Mouse (Mus musculus) embryonic facial prominence, embryonic 12.5 days (tissue): Measurements from ENCODE around the gene Plekhg5. TPM values are rescaled to one million over a fixed set of nuclear protein-coding genes. Genes with fewer than 3 reads are reported as not detected.

Experiments
- ATAC-seq: fragments of 200-750 bp; cut with Nextera tagmentation; 2 replicates; pipeline ENCODE4 v1.8.0; 2017; ENCODE audit not compliant: insufficient number of reproducible peaks, insufficient read depth, low FRiP score, low TSS enrichment
- H3K27ac ChIP-seq: fragments of 300-500 bp; sonication (generic); 2 replicates; pipeline ENCODE4 v1.5.1; 2016; ENCODE audit warnings: mild to moderate bottlenecking
- H3K27me3 ChIP-seq: fragments of 300-500 bp; sonication (generic); 2 replicates; pipeline ENCODE4 v1.6.1; 2016; ENCODE audit warnings: mild to moderate bottlenecking, moderate library complexity
- H3K36me3 ChIP-seq: fragments of 300-500 bp; sonication (generic); 2 replicates; pipeline ENCODE4 v1.6.1; 2016; ENCODE audit warnings: mild to moderate bottlenecking
- H3K4me1 ChIP-seq: fragments of 300-500 bp; sonication (generic); 2 replicates; pipeline ENCODE4 v1.6.1; 2016
- H3K4me2 ChIP-seq: fragments of 300-500 bp; sonication (generic); replicated peaks from 2 replicates; pipeline ENCODE4 v1.6.1; 2016; ENCODE audit warnings: mild to moderate bottlenecking, moderate library complexity
- H3K4me3 ChIP-seq: fragments of 300-500 bp; sonication (generic); 2 replicates; pipeline ENCODE4 v1.5.1; 2016; ENCODE audit warnings: mild to moderate bottlenecking
- H3K9ac ChIP-seq: fragments of 300-500 bp; sonication (generic); 2 replicates; pipeline ENCODE4 v1.6.1; 2016; ENCODE audit warnings: mild to moderate bottlenecking, moderate library complexity
- H3K9me3 ChIP-seq: fragments of 300-500 bp; sonication (generic); 2 replicates; pipeline ENCODE4 v1.6.1; 2016; ENCODE audit warnings: mild to moderate bottlenecking, moderate library complexity
- WGBS: fragments of 180-500 bp; shearing (Covaris S2); methylation state at CpG from one replicate; pipeline ENCODE4 v1.1.7; 2016; 5-methylcytosine and 5-hydroxymethylcytosine counted together
- polyA plus RNA-seq: library from polyadenylated mRNA; unstranded; fragments of >200 nt; fragmentation: Nextera tagmentation; extraction: Ambion mirVana; gene quantifications from 2 replicates; pipeline ENCODE4 v1.2.1, GENCODE M21; 2016

Gene Plekhg5
- polyA plus RNA-seq, 1 experiment from 2014 or later: 17.8 TPM

GRCm38 (mm10) chr4:152038985-152039830 is 33.1 kb upstream of the Plekhg5 start, which contains the start of gene Nol9:
Nol9 (plus strand) TSS chr4:152039321.
- peak; percentile 66 for ATAC-seq
- Histone ChIP-seq H3K27ac (peak within 1 kb of the TSS; percentile 36; the same call in 1 of the 2 replicates), H3K4me1 (peaks cover 9% of the 10 kb centered on the region), H3K4me2 (peak within 1 kb of the TSS; percentile 95), H3K9me3 (no peaks in the 10 kb centered on the region), H3K4me3 (peak within 1 kb of the TSS; percentile 100), H3K27me3 (no peaks in the 10 kb centered on the region), H3K9ac (peak within 1 kb of the TSS; percentile 94), H3K36me3 (peaks cover 34% of the 10 kb centered on the region)
- under 1% methylated on average over 70 of the region's 86 CpGs for WGBS

- H3K27me3 ChIP-seq: no peaks in the 10 kb centered on the region
- H3K9me3 ChIP-seq: no peaks in the 10 kb centered on the region
- WGBS: 3% methylated on average over 25 of the region's 25 CpGs
- H3K4me3 ChIP-seq: peak overlapping the region; percentile 100
- H3K36me3 ChIP-seq: peaks cover 40% of the 10 kb centered on the region
- H3K4me1 ChIP-seq: peaks cover 9% of the 10 kb centered on the region
- ATAC-seq: no peak
- no peak overlapping the region for H3K27ac ChIP-seq
- peak overlapping the region; percentile 95 for H3K4me2 ChIP-seq
- H3K9ac ChIP-seq: peak overlapping the region; percentile 94
These were observed 32.4 kb upstream of the Plekhg5 start for GRCm38 (mm10) chr4:152039831-152040310.

GRCm38 (mm10) chr4:152041924-152042641 is 30.2 kb upstream of the Plekhg5 start:
- no peaks in the 10 kb centered on the region for H3K27me3 ChIP-seq
- no peak overlapping the region for H3K4me2 ChIP-seq
- peaks cover 9% of the 10 kb centered on the region for H3K4me1 ChIP-seq
- WGBS: 96% methylated on average over 22 of the region's 22 CpGs
- H3K9ac ChIP-seq: no peak overlapping the region; the same call in 1 of the 2 replicates
- no peak overlapping the region for H3K4me3 ChIP-seq
- H3K9me3 ChIP-seq: no peaks in the 10 kb centered on the region
- H3K27ac ChIP-seq: no peak overlapping the region
- ATAC-seq: no peak
- H3K36me3 ChIP-seq: peaks cover 60% of the 10 kb centered on the region

GRCm38 (mm10) chr4:152043171-152043570 is 29.1 kb upstream of the Plekhg5 start:
- H3K27me3 ChIP-seq: no peaks in the 10 kb centered on the region
- peaks cover 71% of the 10 kb centered on the region for H3K36me3 ChIP-seq
- H3K9me3 ChIP-seq: no peaks in the 10 kb centered on the region
- H3K9ac ChIP-seq: no peak overlapping the region
- H3K4me2 ChIP-seq: no peak overlapping the region
- no peak overlapping the region for H3K4me3 ChIP-seq
- ATAC-seq: no peak
- H3K27ac ChIP-seq: no peak overlapping the region
- H3K4me1 ChIP-seq: peaks cover 9% of the 10 kb centered on the region
- 82% methylated on average over 3 of the region's 3 CpGs for WGBS

GRCm38 (mm10) chr4:152044609-152045008 is 27.7 kb upstream of the Plekhg5 start:
- no peak overlapping the region for H3K4me3 ChIP-seq
- no peak overlapping the region for H3K9ac ChIP-seq

GRCm38 (mm10) chr4:152062390-152063110 is 9.7 kb upstream of the Plekhg5 start:
- no peak overlapping the region for H3K4me2 ChIP-seq
- H3K36me3 ChIP-seq: peaks cover 53% of the 10 kb centered on the region
- 77% methylated on average over 9 of the region's 9 CpGs for WGBS
- ATAC-seq: no peak
- no peaks in the 10 kb centered on the region for H3K4me1 ChIP-seq
- no peak overlapping the region for H3K27ac ChIP-seq
- H3K4me3 ChIP-seq: no peak overlapping the region
- no peaks in the 10 kb centered on the region for H3K27me3 ChIP-seq
- H3K9me3 ChIP-seq: no peaks in the 10 kb centered on the region
- H3K9ac ChIP-seq: no peak overlapping the region

More at GRCm38 (mm10) chr4:152044609-152045008, 27.7 kb upstream of the Plekhg5 start:
- no peak for ATAC-seq
- Histone ChIP-seq H3K4me1 (peaks cover 9% of the 10 kb centered on the region), H3K9me3 (no peaks in the 10 kb centered on the region), H3K27ac (no peak overlapping the region), H3K27me3 (no peaks in the 10 kb centered on the region), H3K4me2 (no peak overlapping the region), H3K36me3 (peaks cover 81% of the 10 kb centered on the region)
- 69% methylated on average over 6 of the region's 6 CpGs for WGBS

GRCm38 (mm10) chr4:152067280-152067679 is 5.0 kb upstream of the Plekhg5 start:
- no peak for ATAC-seq
- Histone ChIP-seq H3K4me3 (no peak overlapping the region), H3K4me1 (no peaks in the 10 kb centered on the region), H3K9me3 (no peaks in the 10 kb centered on the region), H3K27me3 (no peaks in the 10 kb centered on the region), H3K36me3 (0 out of 2 replicates have a peak, but pooled peaks cover 8% of the 10 kb centered on the region), H3K4me2 (no peak overlapping the region), H3K9ac (no peak overlapping the region), H3K27ac (no peak overlapping the region)

- no peak overlapping the region for H3K9ac ChIP-seq
- H3K36me3 ChIP-seq: 0 out of 2 replicates have a peak, but pooled peaks cover under 1% of the 10 kb centered on the region
- no peak overlapping the region for H3K4me2 ChIP-seq
- ATAC-seq: no peak
- no peaks in the 10 kb centered on the region for H3K27me3 ChIP-seq
- no peak overlapping the region for H3K4me3 ChIP-seq
- 0 out of 2 replicates have a peak, but pooled peaks cover 3% of the 10 kb centered on the region for H3K4me1 ChIP-seq
- WGBS: 75% methylated on average over 6 of the region's 6 CpGs
- no peak overlapping the region for H3K27ac ChIP-seq
- no peaks in the 10 kb centered on the region for H3K9me3 ChIP-seq
These were observed 4.1 kb upstream of the Plekhg5 start for GRCm38 (mm10) chr4:152068166-152068724.

- H3K9me3 ChIP-seq: no peaks in the 10 kb centered on the region
- no peak for ATAC-seq
- H3K9ac ChIP-seq: no peak overlapping the region
- no peaks in the 10 kb centered on the region for H3K27me3 ChIP-seq
- no peak overlapping the region for H3K4me2 ChIP-seq
- WGBS: 86% methylated on average over 3 of the region's 3 CpGs
- no peak overlapping the region for H3K4me3 ChIP-seq
- H3K27ac ChIP-seq: no peak overlapping the region
- H3K36me3 ChIP-seq: no peaks in the 10 kb centered on the region
- 0 out of 2 replicates have a peak, but pooled peaks cover 3% of the 10 kb centered on the region for H3K4me1 ChIP-seq
These were observed 3.1 kb upstream of the Plekhg5 start for GRCm38 (mm10) chr4:152069245-152069644.

- Histone ChIP-seq H3K27me3 (no peaks in the 10 kb centered on the region), H3K4me2 (no peak overlapping the region), H3K36me3 (no peaks in the 10 kb centered on the region), H3K9ac (no peak overlapping the region; the same call in 1 of the 2 replicates), H3K4me3 (no peak overlapping the region), H3K27ac (no peak overlapping the region), H3K4me1 (peaks cover 5% of the 10 kb centered on the region; the same call in 1 of the 2 replicates), H3K9me3 (no peaks in the 10 kb centered on the region)
- WGBS: 74% methylated on average over 11 of the region's 11 CpGs
- no peak for ATAC-seq
These were observed 1.6 kb upstream of the Plekhg5 start for GRCm38 (mm10) chr4:152070494-152071396.
